Mouse (Mus musculus) limb, embryonic 13.5 days (tissue): ENCODE data around the gene Entr1. TPM values are rescaled to one million over a fixed set of nuclear protein-coding genes. Genes with fewer than 3 reads are reported as not detected.
A peak's percentile ranks its signal among the peaks of the same experiment; 100 is the strongest.

Source experiments
- ATAC-seq: fragments of 200-750 bp; cut with Nextera tagmentation; 2 replicates; pipeline ENCODE4 v1.8.0; 2017; ENCODE audit warnings: low read depth, moderate number of reproducible peaks, moderate TSS enrichment; ENCODE audit not compliant: low FRiP score
- H3K27ac ChIP-seq: fragments of 300-500 bp; sonication (generic); 2 replicates; pipeline ENCODE4 v1.5.1; 2015; ENCODE audit warnings: inconsistent platforms, mild to moderate bottlenecking, moderate library complexity
- H3K27me3 ChIP-seq: fragments of 300-500 bp; sonication (generic); 2 replicates; pipeline ENCODE4 v1.6.1; 2015; ENCODE audit warnings: mild to moderate bottlenecking, inconsistent platforms
- H3K36me3 ChIP-seq: fragments of 300-500 bp; sonication (generic); 2 replicates; pipeline ENCODE4 v1.6.1; 2015; ENCODE audit warnings: inconsistent platforms, mild to moderate bottlenecking, moderate library complexity
- H3K4me1 ChIP-seq: fragments of 300-500 bp; sonication (generic); 2 replicates; pipeline ENCODE4 v1.6.1; 2015; ENCODE audit warnings: inconsistent platforms
- H3K4me2 ChIP-seq: fragments of 300-500 bp; sonication (generic); replicated peaks from 2 replicates; pipeline ENCODE4 v1.6.1; 2015; ENCODE audit warnings: inconsistent platforms, mild to moderate bottlenecking, moderate library complexity
- H3K4me3 ChIP-seq: fragments of 300-500 bp; sonication (generic); 2 replicates; pipeline ENCODE4 v1.5.1; 2015; ENCODE audit warnings: moderate library complexity, mild to moderate bottlenecking, inconsistent platforms
- H3K9ac ChIP-seq: fragments of 300-500 bp; sonication (generic); 2 replicates; pipeline ENCODE4 v1.6.1; 2015; ENCODE audit warnings: mild to moderate bottlenecking, inconsistent platforms
- H3K9me3 ChIP-seq: fragments of 300-500 bp; sonication (generic); 2 replicates; pipeline ENCODE4 v1.6.1; 2016; ENCODE audit warnings: inconsistent platforms
- WGBS: fragments of 180-500 bp; shearing (Covaris S2); methylation state at CpG from one replicate; pipeline ENCODE4 v1.1.7; 2015; 5-methylcytosine and 5-hydroxymethylcytosine counted together
- polyA plus RNA-seq: library from polyadenylated mRNA; unstranded; fragments of >200 nt; fragmentation: Nextera tagmentation; extraction: Ambion mirVana; gene quantifications from 2 replicates; pipeline ENCODE4 v1.2.1, GENCODE M21; 2015

Gene Entr1
- polyA plus RNA-seq, 1 experiment from 2014 or later: 146 TPM

GRCm38 (mm10) chr2:26356678-26357077, 32.4 kb downstream of the Entr1 start:
- Histone ChIP-seq H3K27me3 (no peaks in the 10 kb centered on the region), H3K4me3 (no peak overlapping the region), H3K36me3 (no peaks in the 10 kb centered on the region), H3K9me3 (no peaks in the 10 kb centered on the region), H3K27ac (no peak overlapping the region), H3K4me1 (peaks cover 7% of the 10 kb centered on the region), H3K9ac (no peak overlapping the region), H3K4me2 (no peak overlapping the region)
- no peak for ATAC-seq
- 77% methylated on average over 7 of the region's 7 CpGs for WGBS

GRCm38 (mm10) chr2:26356231-26356630, 32.9 kb downstream of the Entr1 start:
- peaks cover 8% of the 10 kb centered on the region for H3K4me1 ChIP-seq
- H3K9me3 ChIP-seq: no peaks in the 10 kb centered on the region
- H3K4me3 ChIP-seq: no peak overlapping the region
- no peak overlapping the region for H3K27ac ChIP-seq
- no peak overlapping the region for H3K9ac ChIP-seq
- ATAC-seq: no peak
- no peaks in the 10 kb centered on the region for H3K27me3 ChIP-seq
- 73% methylated on average over 4 of the region's 4 CpGs for WGBS
- H3K4me2 ChIP-seq: no peak overlapping the region
- no peaks in the 10 kb centered on the region for H3K36me3 ChIP-seq

DNA sequence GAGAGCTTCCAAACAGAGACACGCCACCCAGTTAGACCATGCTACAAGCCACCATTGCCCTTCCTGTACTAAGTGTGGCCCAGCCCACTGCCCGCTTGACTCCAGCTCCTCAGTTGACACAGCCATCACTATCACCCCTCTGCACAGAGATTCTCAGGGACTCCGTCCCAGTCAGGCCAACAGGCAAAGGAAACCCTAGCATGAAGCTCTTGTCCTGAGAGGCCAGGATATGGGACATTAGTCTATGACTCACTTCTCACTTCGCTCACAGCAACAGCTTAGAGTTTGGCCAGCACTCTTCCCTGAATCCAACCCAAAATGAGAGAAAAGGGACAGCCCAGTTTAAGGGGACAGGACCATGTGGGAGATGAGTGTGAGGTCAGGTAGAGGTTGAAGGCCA, 34.7 kb downstream of the Entr1 start:
- Histone ChIP-seq H3K27ac (no peak overlapping the region), H3K4me3 (no peak overlapping the region), H3K36me3 (peaks cover 10% of the 10 kb centered on the region), H3K4me2 (no peak overlapping the region), H3K9ac (no peak overlapping the region), H3K9me3 (no peaks in the 10 kb centered on the region), H3K27me3 (no peaks in the 10 kb centered on the region), H3K4me1 (peaks cover 16% of the 10 kb centered on the region)
- 87% methylated on average over 4 of the region's 4 CpGs for WGBS
- no peak for ATAC-seq

DNA sequence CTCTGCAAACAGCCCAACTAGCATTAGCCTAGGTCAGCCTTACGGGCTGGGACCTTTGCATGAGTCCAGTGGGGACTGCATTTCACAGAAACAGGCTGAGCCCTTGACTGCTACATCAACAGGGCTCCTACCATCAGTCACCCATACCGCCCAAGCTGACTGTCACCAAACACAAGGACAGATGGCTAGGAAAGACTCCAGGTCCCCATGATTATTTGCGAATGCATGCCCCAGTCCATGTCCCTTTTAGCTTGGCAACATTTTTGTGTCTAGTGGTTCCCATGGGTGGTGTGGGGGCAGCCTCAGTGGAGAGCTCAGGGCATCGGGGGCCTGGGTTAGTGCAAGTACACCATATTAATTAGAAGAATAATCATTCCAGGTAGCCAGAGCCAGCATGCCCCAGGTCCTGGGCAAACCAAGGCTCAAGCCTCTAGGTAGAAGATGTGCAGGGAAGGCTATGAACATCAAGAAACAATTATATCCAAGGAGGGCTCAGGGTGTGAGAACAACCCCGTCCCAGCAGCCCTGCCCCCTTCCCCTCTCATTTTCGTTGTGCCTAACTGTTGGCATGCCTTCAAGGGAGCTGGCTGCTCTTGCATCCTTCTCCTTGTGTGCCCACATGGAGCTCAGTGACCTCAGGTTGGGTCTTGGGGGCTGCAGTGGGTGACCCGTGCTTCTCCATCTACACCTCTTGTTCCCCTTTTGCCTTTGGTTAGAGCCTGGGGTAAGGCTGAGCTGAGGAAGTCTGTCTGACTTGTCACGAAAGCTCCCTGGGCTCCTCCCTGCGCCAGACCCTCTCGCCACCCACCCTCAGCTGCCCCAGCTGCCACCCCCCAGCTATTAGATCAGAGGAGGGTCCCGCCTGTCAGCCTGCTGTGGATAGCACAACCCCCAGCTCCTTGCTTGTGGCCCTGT, 35.8 kb downstream of the Entr1 start:
- no peak for ATAC-seq
- peaks cover 20% of the 10 kb centered on the region for H3K36me3 ChIP-seq
- 88% methylated on average over 11 of the region's 11 CpGs for WGBS
- H3K4me1 ChIP-seq: peaks cover 16% of the 10 kb centered on the region
- H3K4me3 ChIP-seq: peak overlapping the region; percentile 86
- peak overlapping the region; percentile 97 for H3K4me2 ChIP-seq
- no peak overlapping the region for H3K27ac ChIP-seq
- H3K9ac ChIP-seq: peak overlapping the region; percentile 87
- no peaks in the 10 kb centered on the region for H3K27me3 ChIP-seq
- H3K9me3 ChIP-seq: no peaks in the 10 kb centered on the region

- Histone ChIP-seq H3K9me3 (no peaks in the 10 kb centered on the region), H3K4me3 (peak overlapping the region; percentile 86), H3K27ac (peak overlapping the region; percentile 78), H3K4me1 (peaks cover 21% of the 10 kb centered on the region), H3K9ac (peak overlapping the region; percentile 87), H3K36me3 (peaks cover 29% of the 10 kb centered on the region), H3K27me3 (no peaks in the 10 kb centered on the region), H3K4me2 (peak overlapping the region; percentile 97)
- WGBS: 1% methylated on average over 36 of the region's 36 CpGs
- peak; percentile 17; the same call in 1 of the 2 replicates for ATAC-seq
These were observed 36.7 kb downstream of the Entr1 start for GRCm38 (mm10) chr2:26352291-26352910.

GRCm38 (mm10) chr2:26351358-26352290, 37.5 kb downstream of the Entr1 start, which contains the start of gene Dnlz:
Gene Dnlz (minus strand): TSS chr2:26352110.
- H3K4me1 ChIP-seq: peaks cover 21% of the 10 kb centered on the region
- H3K27me3 ChIP-seq: no peaks in the 10 kb centered on the region
- peaks cover 37% of the 10 kb centered on the region for H3K36me3 ChIP-seq
- peak within 1 kb of the TSS; percentile 94 for H3K9ac ChIP-seq
- peak within 1 kb of the TSS; percentile 86 for H3K4me3 ChIP-seq
- no peaks in the 10 kb centered on the region for H3K9me3 ChIP-seq
- H3K27ac ChIP-seq: peak within 1 kb of the TSS; percentile 90
- ATAC-seq: peak; percentile 82
- peak within 1 kb of the TSS; percentile 97 for H3K4me2 ChIP-seq
- WGBS: 3% methylated on average over 62 of the region's 62 CpGs

DNA sequence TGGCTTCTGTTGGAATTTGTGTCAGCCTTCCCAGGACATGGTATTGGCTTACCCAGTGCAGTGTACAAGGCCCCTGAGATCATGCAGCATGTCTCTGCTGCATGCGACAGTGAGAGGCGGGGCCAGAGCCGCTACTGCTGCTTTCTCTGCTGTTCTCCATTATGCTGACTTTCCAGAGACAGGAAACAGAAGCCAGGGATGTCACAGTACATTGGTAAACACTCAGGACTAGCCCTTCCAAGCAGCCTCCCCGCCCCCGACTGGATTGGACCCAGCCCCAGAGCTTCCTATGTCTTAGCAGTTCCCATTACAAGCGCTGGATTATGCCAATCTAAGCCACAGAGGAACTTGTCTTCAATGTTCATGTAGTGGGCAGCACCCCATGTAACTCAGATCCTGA, 40.9 kb downstream of the Entr1 start:
- no peak overlapping the region for H3K4me3 ChIP-seq
- H3K9me3 ChIP-seq: no peaks in the 10 kb centered on the region
- 60% methylated on average over 6 of the region's 6 CpGs for WGBS
- peaks cover 21% of the 10 kb centered on the region for H3K4me1 ChIP-seq
- peaks cover 70% of the 10 kb centered on the region for H3K36me3 ChIP-seq
- H3K4me2 ChIP-seq: no peak overlapping the region
- H3K27me3 ChIP-seq: no peaks in the 10 kb centered on the region
- H3K27ac ChIP-seq: no peak overlapping the region; the same call in 1 of the 2 replicates
- ATAC-seq: no peak
- no peak overlapping the region for H3K9ac ChIP-seq

DNA sequence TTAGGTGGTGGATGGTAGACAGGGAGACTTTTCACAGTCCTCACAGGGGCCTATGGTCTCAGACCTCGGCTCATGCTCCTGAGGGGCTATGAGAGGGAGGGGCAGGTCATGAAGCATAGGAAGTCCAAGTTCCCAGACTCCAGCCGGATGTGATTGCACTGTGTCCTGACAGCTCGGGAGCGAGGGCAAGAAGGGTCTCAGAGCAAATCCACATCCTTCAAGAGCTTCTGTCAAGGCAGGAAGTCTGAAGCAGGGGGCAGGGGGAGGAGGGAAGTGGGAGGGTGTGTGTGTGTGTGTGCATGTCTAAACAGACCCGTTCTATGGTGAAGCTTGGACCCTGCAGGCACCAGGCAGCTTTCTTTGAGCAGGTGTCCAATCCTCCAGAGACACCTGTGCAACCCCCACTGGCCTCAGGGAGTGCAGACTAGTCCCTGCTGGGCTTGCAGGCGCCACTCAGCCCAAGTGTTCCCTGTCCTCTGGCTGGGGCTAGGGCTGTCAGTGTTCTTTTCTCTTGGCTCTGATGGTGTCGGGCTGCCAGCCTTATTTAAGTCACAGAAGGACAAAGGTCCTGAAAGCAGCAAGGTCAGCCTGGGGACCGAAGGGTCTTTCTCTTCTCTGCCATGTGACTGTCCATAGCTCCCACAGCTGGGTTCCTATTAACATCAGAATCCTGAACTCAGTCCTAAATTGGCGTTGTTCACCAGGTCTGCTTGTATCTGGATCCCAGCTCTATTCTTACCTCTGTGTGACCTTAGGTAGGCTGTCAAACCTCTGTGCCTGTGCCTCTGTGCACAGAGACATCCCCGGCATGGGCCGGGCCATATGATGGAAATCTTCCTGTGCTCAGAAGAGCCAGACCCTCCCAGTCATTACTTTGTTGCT, 46.3 kb downstream of the Entr1 start:
- peaks cover 94% of the 10 kb centered on the region for H3K36me3 ChIP-seq
- 76% methylated on average over 11 of the region's 11 CpGs for WGBS

GRCm38 (mm10) chr2:26342044-26342443, 47.1 kb downstream of the Entr1 start:
- 73% methylated on average over 10 of the region's 10 CpGs for WGBS
- Histone ChIP-seq H3K36me3 (peaks cover 86% of the 10 kb centered on the region), H3K27ac (peak overlapping the region; percentile 39; the same call in 1 of the 2 replicates), H3K4me2 (no peak overlapping the region), H3K9ac (no peak overlapping the region), H3K27me3 (no peaks in the 10 kb centered on the region), H3K4me1 (no peaks in the 10 kb centered on the region), H3K4me3 (no peak overlapping the region), H3K9me3 (no peaks in the 10 kb centered on the region)
- ATAC-seq: peak; percentile 9; the same call in 1 of the 2 replicates

More for the DNA sequence above, 46.3 kb downstream of the Entr1 start:
- H3K27ac ChIP-seq: peak overlapping the region; percentile 39; the same call in 1 of the 2 replicates
- no peaks in the 10 kb centered on the region for H3K9me3 ChIP-seq
- ATAC-seq: no peak
- no peaks in the 10 kb centered on the region for H3K27me3 ChIP-seq
- H3K4me3 ChIP-seq: no peak overlapping the region
- no peak overlapping the region for H3K4me2 ChIP-seq
- 0 out of 2 replicates have a peak, but pooled peaks cover under 1% of the 10 kb centered on the region for H3K4me1 ChIP-seq
- H3K9ac ChIP-seq: no peak overlapping the region

GRCm38 (mm10) chr2:26341510-26341981, 47.6 kb downstream of the Entr1 start:
- Histone ChIP-seq H3K9ac (no peak overlapping the region), H3K9me3 (no peaks in the 10 kb centered on the region), H3K27me3 (no peaks in the 10 kb centered on the region), H3K4me1 (no peaks in the 10 kb centered on the region), H3K4me2 (no peak overlapping the region), H3K27ac (no peak overlapping the region; the same call in 1 of the 2 replicates), H3K36me3 (peaks cover 81% of the 10 kb centered on the region), H3K4me3 (no peak overlapping the region)
- ATAC-seq: no peak
- 93% methylated on average over 2 of the region's 2 CpGs for WGBS

- Histone ChIP-seq H3K36me3 (peaks cover 58% of the 10 kb centered on the region), H3K9ac (no peak overlapping the region)
These were observed 49.9 kb downstream of the Entr1 start for GRCm38 (mm10) chr2:26339204-26339551.

More at GRCm38 (mm10) chr2:26339204-26339551, 49.9 kb downstream of the Entr1 start:
- whole genome bisulfite sequencing: 92% methylated on average over 5 of the region's 5 CpGs
- ATAC-seq: no peak
- Histone ChIP-seq H3K4me1 (no peaks in the 10 kb centered on the region), H3K27me3 (no peaks in the 10 kb centered on the region), H3K4me3 (no peak overlapping the region), H3K9me3 (no peaks in the 10 kb centered on the region), H3K27ac (no peak overlapping the region), H3K4me2 (no peak overlapping the region)
